Mouse (Mus musculus) liver, embryonic 16.5 days (tissue): ENCODE data around the gene Bmp10. TPM values are rescaled to one million over a fixed set of nuclear protein-coding genes. Genes with fewer than 3 reads are reported as not detected.
A peak's percentile ranks its signal among the peaks of the same experiment; 100 is the strongest.
"Not testable (repeated sequence)": the region's sequence is repeated elsewhere in the genome, so short reads cannot be mapped to it uniquely, and the experiment has no call there.

Source experiments
- ATAC-seq: fragments of 200-750 bp; cut with Nextera tagmentation; 2 replicates; pipeline ENCODE4 v1.8.0; 2017; ENCODE audit warnings: low read depth, mild to moderate bottlenecking, moderate number of reproducible peaks, moderate library complexity
- H3K27ac ChIP-seq: fragments of 300-500 bp; sonication (generic); 2 replicates; pipeline ENCODE4 v1.5.1; 2014; ENCODE audit warnings: mild to moderate bottlenecking, low read length
- H3K27me3 ChIP-seq: fragments of 300-500 bp; sonication (generic); 2 replicates; pipeline ENCODE4 v1.6.1; 2014; ENCODE audit warnings: low read depth, low read length, mixed read lengths; ENCODE audit not compliant: control insufficient read depth, insufficient read depth
- H3K36me3 ChIP-seq: fragments of 300-500 bp; sonication (generic); 2 replicates; pipeline ENCODE4 v1.6.1; 2014; ENCODE audit warnings: mild to moderate bottlenecking; ENCODE audit not compliant: control insufficient read depth, insufficient read depth
- H3K4me1 ChIP-seq: fragments of 300-500 bp; sonication (generic); 2 replicates; pipeline ENCODE4 v1.6.1; 2014; ENCODE audit warnings: low read depth, low read length, mixed read lengths; ENCODE audit not compliant: control insufficient read depth
- H3K4me2 ChIP-seq: fragments of 300-500 bp; sonication (generic); 2 replicates; pipeline ENCODE4 v1.6.1; 2014; ENCODE audit warnings: low read depth, low read length, mixed read lengths
- H3K4me3 ChIP-seq: fragments of 300-500 bp; sonication (generic); 2 replicates; pipeline ENCODE4 v1.5.1; 2014; ENCODE audit warnings: low read depth, mild to moderate bottlenecking, low read length
- H3K9ac ChIP-seq: fragments of 300-500 bp; sonication (generic); 2 replicates; pipeline ENCODE4 v1.6.1; 2014; ENCODE audit warnings: low read depth, low read length
- H3K9me3 ChIP-seq: fragments of 300-500 bp; sonication (generic); replicated peaks from 2 replicates; pipeline ENCODE4 v1.6.1; 2016; ENCODE audit warnings: low read length; ENCODE audit not compliant: control insufficient read depth
- WGBS: fragments of 180-500 bp; shearing (Covaris S2); extraction: QIAGEN DNeasy Blood & Tissue Kit; methylation state at CpG from one replicate; pipeline ENCODE4 v1.1.7; 2014; ENCODE audit not compliant: insufficient replicate concordance; 5-methylcytosine and 5-hydroxymethylcytosine counted together
- polyA plus RNA-seq: library from polyadenylated mRNA; unstranded; fragments of >200 nt; fragmentation: Nextera tagmentation; extraction: Ambion mirVana; gene quantifications from 2 replicates; pipeline ENCODE4 v1.2.1, GENCODE M21; 2015

The Bmp10 gene
- polyA plus RNA-seq, 1 experiment from 2014 or later: 0.15 TPM

DNA sequence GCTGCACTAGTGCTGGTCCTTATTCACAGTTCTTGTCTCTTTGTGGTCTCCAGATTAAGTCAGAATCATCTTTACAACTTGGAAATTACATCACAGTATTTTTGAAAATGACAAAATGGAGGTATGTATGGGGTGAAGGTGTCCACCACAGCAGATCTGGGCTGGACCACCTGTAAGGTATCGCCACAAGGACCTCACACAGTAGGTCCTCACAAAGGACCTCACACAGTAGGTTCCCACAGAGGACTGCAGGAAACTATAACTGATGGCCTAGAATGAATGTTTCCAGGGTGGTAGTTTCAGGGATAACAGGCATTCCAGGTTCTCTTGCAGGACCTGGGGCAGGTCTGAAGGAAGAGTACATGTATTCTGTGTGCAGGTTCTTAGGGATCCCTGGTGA is 38.6 kb downstream of the Bmp10 start:
- ATAC-seq: no peak

DNA sequence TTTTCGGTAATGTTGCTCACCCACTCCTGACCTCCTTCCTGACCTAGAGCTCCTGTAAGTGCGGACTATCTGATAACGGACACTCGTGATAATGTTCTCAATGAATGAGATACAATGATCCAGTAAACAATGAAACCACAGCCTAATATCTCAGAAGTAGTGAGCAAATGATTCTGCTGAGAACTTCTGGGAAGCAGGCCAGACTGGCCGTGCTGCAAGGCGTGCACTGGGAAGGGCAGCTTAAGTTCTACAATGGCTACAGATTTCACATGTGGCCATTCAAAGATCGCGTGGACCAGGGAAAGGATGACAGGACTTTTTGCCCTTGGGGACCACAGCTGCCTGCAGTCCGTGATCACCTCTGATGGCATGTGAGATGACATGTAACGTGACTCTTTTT is 39.6 kb downstream of the Bmp10 start:
- 74% methylated on average over 10 of the region's 10 CpGs for WGBS
- Histone ChIP-seq H3K4me1 (no peaks in the 10 kb centered on the region), H3K27me3 (no peaks in the 10 kb centered on the region), H3K36me3 (no peaks in the 10 kb centered on the region), H3K4me2 (no peak overlapping the region), H3K27ac (no peak overlapping the region), H3K4me3 (no peak overlapping the region), H3K9ac (no peak overlapping the region), H3K9me3 (no peaks in the 10 kb centered on the region)
- no peak for ATAC-seq

More for the DNA sequence above, 38.6 kb downstream of the Bmp10 start:
- no peak overlapping the region for H3K9ac ChIP-seq
- WGBS: 84% methylated on average over 1 of the region's 1 CpGs
- no peak overlapping the region for H3K4me2 ChIP-seq
- H3K9me3 ChIP-seq: no peaks in the 10 kb centered on the region
- H3K27me3 ChIP-seq: no peaks in the 10 kb centered on the region
- H3K4me3 ChIP-seq: no peak overlapping the region
- H3K27ac ChIP-seq: no peak overlapping the region
- no peaks in the 10 kb centered on the region for H3K36me3 ChIP-seq
- no peaks in the 10 kb centered on the region for H3K4me1 ChIP-seq

DNA sequence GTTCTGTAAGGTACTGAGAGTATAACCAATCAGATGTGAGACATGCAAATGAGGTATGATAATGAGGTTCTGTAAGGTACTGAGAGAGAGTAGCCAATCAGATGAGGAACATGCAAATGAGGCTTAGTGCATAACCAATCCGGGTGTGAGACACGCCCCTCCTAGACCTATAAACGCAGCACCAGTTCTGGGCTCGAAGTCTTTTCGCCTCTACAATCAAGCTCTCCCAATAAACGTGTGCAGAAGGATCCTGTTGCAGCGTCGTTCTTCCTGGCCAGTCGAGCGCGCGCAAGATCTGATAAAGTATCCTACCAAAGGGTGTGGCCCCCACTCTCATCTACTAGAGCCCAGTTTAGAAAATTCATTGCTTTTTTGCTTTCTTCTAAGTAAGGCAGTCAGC is 41.3 kb downstream of the Bmp10 start:
- not testable (repeated sequence) for ATAC-seq, H3K9me3 ChIP-seq, H3K27me3 ChIP-seq, H3K4me3 ChIP-seq, H3K9ac ChIP-seq, H3K4me1 ChIP-seq, H3K4me2 ChIP-seq, H3K27ac ChIP-seq, H3K36me3 ChIP-seq
- 74% methylated on average over 12 of the region's 12 CpGs for WGBS

GRCm38 (mm10) chr6:87475223-87475622 is 46.4 kb downstream of the Bmp10 start:
- 73% methylated on average over 5 of the region's 5 CpGs for WGBS
- Histone ChIP-seq H3K9me3 (no peaks in the 10 kb centered on the region), H3K36me3 (no peaks in the 10 kb centered on the region), H3K4me2 (no peak overlapping the region), H3K9ac (no peak overlapping the region), H3K27me3 (no peaks in the 10 kb centered on the region), H3K4me3 (no peak overlapping the region), H3K4me1 (no peaks in the 10 kb centered on the region), H3K27ac (no peak overlapping the region)
- no peak for ATAC-seq

- Histone ChIP-seq H3K4me3 (no peak overlapping the region), H3K4me1 (no peaks in the 10 kb centered on the region), H3K4me2 (no peak overlapping the region), H3K36me3 (no peaks in the 10 kb centered on the region), H3K9ac (no peak overlapping the region), H3K27me3 (no peaks in the 10 kb centered on the region), H3K9me3 (no peaks in the 10 kb centered on the region), H3K27ac (no peak overlapping the region)
- ATAC-seq: no peak
- WGBS: 48% methylated on average over 4 of the region's 4 CpGs
Measured at GRCm38 (mm10) chr6:87478847-87479246, 50.1 kb downstream of the Bmp10 start.

GRCm38 (mm10) chr6:87479291-87479999 is 50.7 kb downstream of the Bmp10 start:
- Histone ChIP-seq H3K4me1 (no peaks in the 10 kb centered on the region), H3K4me2 (no peak overlapping the region), H3K36me3 (no peaks in the 10 kb centered on the region), H3K9me3 (no peaks in the 10 kb centered on the region), H3K27me3 (no peaks in the 10 kb centered on the region), H3K4me3 (no peak overlapping the region), H3K9ac (no peak overlapping the region), H3K27ac (no peak overlapping the region)
- WGBS: 41% methylated on average over 5 of the region's 5 CpGs
- ATAC-seq: peak; percentile 24; the same call in 1 of the 2 replicates

DNA sequence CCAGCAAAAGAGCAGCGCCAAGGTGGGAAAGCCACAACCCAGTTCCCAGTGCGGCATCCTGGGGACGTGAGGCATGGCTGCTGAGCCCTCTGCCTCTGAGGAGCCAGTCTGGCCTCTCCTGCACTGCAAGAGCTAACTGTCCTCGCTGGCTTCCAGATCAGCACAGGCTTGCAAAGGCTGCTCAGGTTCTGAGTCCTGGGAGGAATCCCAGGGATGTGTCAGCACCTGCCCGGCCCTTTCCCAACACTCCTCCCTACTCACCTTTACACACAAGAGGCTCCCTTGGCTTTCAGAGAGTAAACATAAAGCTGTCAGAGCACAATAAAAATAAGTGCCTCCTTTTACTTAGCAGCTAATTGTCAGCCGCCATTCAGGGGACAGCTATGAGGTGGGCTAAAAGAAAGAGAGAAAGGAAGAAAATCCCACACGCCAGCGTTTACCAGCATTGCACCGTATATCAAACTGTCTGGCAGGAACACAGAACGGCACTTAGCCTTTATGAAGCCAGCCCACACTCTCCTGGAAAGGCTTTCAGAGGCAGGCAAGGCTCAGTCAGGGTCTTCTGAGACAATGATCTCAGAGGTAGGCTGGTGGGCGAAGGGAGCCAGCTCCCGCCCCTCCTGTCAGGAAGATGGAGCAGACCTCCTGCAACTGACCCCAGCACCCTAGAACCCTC is 54.6 kb downstream of the Bmp10 start:
- no peaks in the 10 kb centered on the region for H3K36me3 ChIP-seq
- H3K4me3 ChIP-seq: no peak overlapping the region
- ATAC-seq: no peak
- H3K9ac ChIP-seq: no peak overlapping the region
- no peaks in the 10 kb centered on the region for H3K4me1 ChIP-seq
- WGBS: 74% methylated on average over 12 of the region's 12 CpGs
- no peaks in the 10 kb centered on the region for H3K9me3 ChIP-seq
- H3K27ac ChIP-seq: no peak overlapping the region
- H3K27me3 ChIP-seq: no peaks in the 10 kb centered on the region
- no peak overlapping the region for H3K4me2 ChIP-seq

GRCm38 (mm10) chr6:87483900-87484289 is 55.1 kb downstream of the Bmp10 start:
- WGBS: 70% methylated on average over 3 of the region's 3 CpGs
- H3K27ac ChIP-seq: no peak overlapping the region
- no peak for ATAC-seq

DNA sequence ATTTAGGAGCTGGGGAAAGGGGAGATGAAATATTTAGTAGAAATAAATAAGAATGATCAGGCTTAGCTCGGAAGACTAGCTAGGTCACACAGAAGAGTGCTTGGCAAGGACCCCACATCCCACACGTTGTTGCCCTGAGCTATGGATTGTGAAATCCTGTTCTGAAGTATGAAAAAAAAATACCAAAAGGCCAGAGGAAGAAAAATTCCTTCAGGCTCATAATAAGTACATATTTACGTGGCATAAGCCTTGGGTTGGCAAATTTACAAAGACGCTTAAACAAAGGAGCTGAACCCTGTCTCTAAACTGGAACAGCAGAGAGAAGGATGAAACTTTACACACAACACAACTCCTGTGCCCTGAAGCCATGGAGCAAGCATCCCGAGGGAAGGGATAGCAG is 56.0 kb downstream of the Bmp10 start:
- Histone ChIP-seq H3K9ac (no peak overlapping the region), H3K27me3 (no peaks in the 10 kb centered on the region), H3K4me2 (no peak overlapping the region), H3K36me3 (no peaks in the 10 kb centered on the region), H3K4me1 (no peaks in the 10 kb centered on the region), H3K4me3 (no peak overlapping the region), H3K27ac (no peak overlapping the region), H3K9me3 (no peaks in the 10 kb centered on the region)
- 60% methylated on average over 5 of the region's 5 CpGs for WGBS
- ATAC-seq: no peak

More at GRCm38 (mm10) chr6:87483900-87484289, 55.1 kb downstream of the Bmp10 start:
- no peaks in the 10 kb centered on the region for H3K9me3 ChIP-seq
- no peak overlapping the region for H3K4me3 ChIP-seq
- no peaks in the 10 kb centered on the region for H3K27me3 ChIP-seq
- H3K4me1 ChIP-seq: no peaks in the 10 kb centered on the region
- no peak overlapping the region for H3K9ac ChIP-seq
- no peaks in the 10 kb centered on the region for H3K36me3 ChIP-seq
- no peak overlapping the region for H3K4me2 ChIP-seq
